Mouse (Mus musculus): Measurements from ENCODE around the gene Atmin. TPM values are rescaled to one million over a fixed set of nuclear protein-coding genes. Genes with fewer than 3 reads are reported as not detected.

Gene Atmin
- polyA plus RNA-seq, 2 experiments, result 3.3 TPM

- 52% methylated on average over 6 of the region's 6 CpGs for WGBS (ENCODE audit: insufficient replicate concordance)
- H3K9ac ChIP-seq (replicated peaks), result peak overlapping the region; percentile 43
- H3K4me2 ChIP-seq (ENCODE audit: low read depth), result peak overlapping the region; percentile 73
- H3K9me3 ChIP-seq (ENCODE audit: control insufficient read depth, low read length), result no peaks in the 10 kb centered on the region
- H3K27me3 ChIP-seq (ENCODE audit: control insufficient read depth, insufficient read depth, low read length), result no peaks in the 10 kb centered on the region
- no peak for TF ChIP-seq EP300 (IDR thresholded peaks at IDR 0.05; ENCODE audit: low read depth)
- TF ChIP-seq CTCF (IDR thresholded peaks at IDR 0.05; ENCODE audit: low read depth), result no peak
- no peak for DNase-seq (ENCODE audit: low read depth in 3 of 3, low spot score in 3 of 3)
- no peak for ATAC-seq (ENCODE audit: insufficient read depth)
- peak overlapping the region; percentile 74 for H3K27ac ChIP-seq
- peaks cover 36 to 46% of the 10 kb centered on the region in 2 experiments for H3K4me1 ChIP-seq (replicated peaks; ENCODE audit: control insufficient read depth in 2 of 2, insufficient read depth in 2 of 2, low read length in 1 of 2)
- H3K4me3 ChIP-seq (ENCODE audit: insufficient read depth in 1 of 2, low read depth in 2 of 2, low read length in 2 of 2), result peak overlapping the region; percentile 42 to 55; a peak in 3 of 4 replicates
- H3K36me3 ChIP-seq (replicated peaks; ENCODE audit: control insufficient read depth, insufficient read depth, low read depth), result no peaks in the 10 kb centered on the region
Measured at GRCm38 (mm10) chr8:116946851-116947250, 3.7 kb downstream of the Atmin start.

GRCm38 (mm10) chr8:116947589-116947988 lies 4.4 kb downstream of the Atmin start:
- DNase-seq (ENCODE audit: low read depth in 3 of 3, low spot score in 3 of 3), result no peak
- WGBS (ENCODE audit: insufficient replicate concordance), result 23% methylated on average over 7 of the region's 7 CpGs
- peaks cover 32 to 42% of the 10 kb centered on the region in 2 experiments for H3K4me1 ChIP-seq (replicated peaks; ENCODE audit: control insufficient read depth in 2 of 2, insufficient read depth in 2 of 2, low read length in 1 of 2)

GRCm38 (mm10) chr8:116951369-116951768 lies 8.2 kb downstream of the Atmin start:
- Histone ChIP-seq H3K36me3 (replicated peaks; ENCODE audit: control insufficient read depth, insufficient read depth, low read depth) (peaks cover 3% of the 10 kb centered on the region), H3K27me3 (ENCODE audit: control insufficient read depth, insufficient read depth, low read length) (no peaks in the 10 kb centered on the region), H3K9ac (replicated peaks) (no peak overlapping the region), H3K4me3 (ENCODE audit: insufficient read depth in 1 of 2, low read depth in 2 of 2, low read length in 2 of 2) (no peak overlapping the region), H3K9me3 (ENCODE audit: control insufficient read depth, low read length) (no peaks in the 10 kb centered on the region), H3K27ac (no peak overlapping the region), H3K4me1 (replicated peaks; ENCODE audit: control insufficient read depth in 2 of 2, insufficient read depth in 2 of 2, low read length in 1 of 2) (peaks cover 9 to 14% of the 10 kb centered on the region in 2 experiments), H3K4me2 (ENCODE audit: low read depth) (no peak overlapping the region)
- no peak for TF ChIP-seq EP300 (IDR thresholded peaks at IDR 0.05; ENCODE audit: low read depth)
- no peak for TF ChIP-seq CTCF (IDR thresholded peaks at IDR 0.05; ENCODE audit: low read depth)
- ATAC-seq (ENCODE audit: insufficient read depth) (no peak), DNase-seq (ENCODE audit: low read depth in 3 of 3, low spot score in 3 of 3) (no peak)
- WGBS (ENCODE audit: insufficient replicate concordance), result 62% methylated on average over 5 of the region's 5 CpGs

More at GRCm38 (mm10) chr8:116947589-116947988, 4.4 kb downstream of the Atmin start:
- peak overlapping the region; percentile 11; the same call in 1 of the 2 replicates for H3K4me2 ChIP-seq (ENCODE audit: low read depth)
- no peaks in the 10 kb centered on the region for H3K36me3 ChIP-seq (replicated peaks; ENCODE audit: control insufficient read depth, insufficient read depth, low read depth)
- no peak overlapping the region for H3K4me3 ChIP-seq (ENCODE audit: insufficient read depth in 1 of 2, low read depth in 2 of 2, low read length in 2 of 2)
- H3K27ac ChIP-seq, result no peak overlapping the region
- no peak for ATAC-seq (ENCODE audit: insufficient read depth)
- no peaks in the 10 kb centered on the region for H3K9me3 ChIP-seq (ENCODE audit: control insufficient read depth, low read length)
- H3K27me3 ChIP-seq (ENCODE audit: control insufficient read depth, insufficient read depth, low read length), result no peaks in the 10 kb centered on the region
- TF ChIP-seq CTCF (IDR thresholded peaks at IDR 0.05; ENCODE audit: low read depth) (no peak), EP300 (IDR thresholded peaks at IDR 0.05; ENCODE audit: low read depth) (no peak)
- no peak overlapping the region for H3K9ac ChIP-seq (replicated peaks)

- Histone ChIP-seq H3K4me2 (ENCODE audit: low read depth) (no peak overlapping the region), H3K27ac (no peak overlapping the region), H3K4me3 (ENCODE audit: insufficient read depth in 1 of 2, low read depth in 2 of 2, low read length in 2 of 2) (no peak overlapping the region), H3K4me1 (replicated peaks; ENCODE audit: control insufficient read depth in 2 of 2, insufficient read depth in 2 of 2, low read length in 1 of 2) (peaks cover 7 to 11% of the 10 kb centered on the region in 2 experiments), H3K27me3 (ENCODE audit: control insufficient read depth, insufficient read depth, low read length) (no peaks in the 10 kb centered on the region), H3K36me3 (replicated peaks; ENCODE audit: control insufficient read depth, insufficient read depth, low read depth) (peaks cover 7% of the 10 kb centered on the region), H3K9me3 (ENCODE audit: control insufficient read depth, low read length) (no peaks in the 10 kb centered on the region), H3K9ac (replicated peaks) (no peak overlapping the region)
- ATAC-seq (ENCODE audit: insufficient read depth), result no peak
- no peak for DNase-seq (ENCODE audit: low read depth in 3 of 3, low spot score in 3 of 3)
- TF ChIP-seq CTCF (IDR thresholded peaks at IDR 0.05; ENCODE audit: low read depth), result no peak
- TF ChIP-seq EP300 (IDR thresholded peaks at IDR 0.05; ENCODE audit: low read depth), result no peak
- 75% methylated on average over 2 of the region's 2 CpGs for WGBS (ENCODE audit: insufficient replicate concordance)
Measured at GRCm38 (mm10) chr8:116951778-116952177, 8.6 kb downstream of the Atmin start.

GRCm38 (mm10) chr8:116952428-116952827 lies 9.2 kb downstream of the Atmin start:
- Histone ChIP-seq H3K9me3 (ENCODE audit: control insufficient read depth, low read length) (no peaks in the 10 kb centered on the region), H3K4me2 (ENCODE audit: low read depth) (no peak overlapping the region), H3K27me3 (ENCODE audit: control insufficient read depth, insufficient read depth, low read length) (no peaks in the 10 kb centered on the region), H3K36me3 (replicated peaks; ENCODE audit: control insufficient read depth, insufficient read depth, low read depth) (peaks cover 9% of the 10 kb centered on the region), H3K9ac (replicated peaks) (no peak overlapping the region), H3K4me3 (ENCODE audit: insufficient read depth in 1 of 2, low read depth in 2 of 2, low read length in 2 of 2) (no peak overlapping the region), H3K4me1 (replicated peaks; ENCODE audit: control insufficient read depth in 2 of 2, insufficient read depth in 2 of 2, low read length in 1 of 2) (peaks cover 6 to 7% of the 10 kb centered on the region in 2 experiments), H3K27ac (no peak overlapping the region)
- no peak for ATAC-seq (ENCODE audit: insufficient read depth)
- WGBS (ENCODE audit: insufficient replicate concordance), result 51% methylated on average over 8 of the region's 8 CpGs
- DNase-seq (ENCODE audit: low read depth in 3 of 3, low spot score in 3 of 3), result no peak
- TF ChIP-seq EP300 (IDR thresholded peaks at IDR 0.05; ENCODE audit: low read depth) (no peak), CTCF (IDR thresholded peaks at IDR 0.05; ENCODE audit: low read depth) (no peak)

Measured in liver, embryonic 14.5 days (tissue).